Mouse (Mus musculus): ENCODE results near the gene Megf6.
A peak's percentile ranks its signal among the peaks of the same experiment; 100 is the strongest.

Gene Megf6

GRCm38 (mm10) chr4:154211459-154211858, 40.9 kb downstream of the Megf6 start:
- DNase-seq (ENCODE audit: low spot score in 2 of 2), result no peak

- peak; percentile 58 to 73 for DNase-seq (ENCODE audit: low spot score in 2 of 2)
These were observed 43.1 kb downstream of the Megf6 start for GRCm38 (mm10) chr4:154213586-154213985.

DNA sequence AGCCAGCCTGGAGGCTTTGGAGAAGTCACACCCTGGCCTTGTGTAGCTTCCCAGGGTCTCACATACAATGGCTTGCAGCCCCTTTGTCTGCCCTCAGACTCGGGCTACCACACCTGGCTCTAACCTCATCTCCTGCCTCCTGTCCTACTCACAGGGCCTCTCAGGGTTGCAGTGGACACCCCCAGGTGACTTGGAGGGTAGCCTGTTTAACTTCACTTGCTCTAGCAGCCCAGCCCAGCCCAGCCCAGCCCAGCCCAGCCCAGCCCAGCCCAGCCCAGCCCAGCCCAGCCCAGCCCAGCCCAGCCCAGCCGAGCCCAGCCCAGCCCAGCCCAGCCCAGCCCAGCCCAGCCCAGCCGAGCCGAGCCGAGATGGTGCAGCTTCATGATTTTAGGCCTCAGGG, 43.5 kb downstream of the Megf6 start:
- no peak for DNase-seq (ENCODE audit: low spot score in 2 of 2)

GRCm38 (mm10) chr4:154217711-154218350, 47.3 kb downstream of the Megf6 start:
- no peak for DNase-seq (ENCODE audit: low spot score in 2 of 2)

GRCm38 (mm10) chr4:154222773-154223172, 52.2 kb downstream of the Megf6 start:
- DNase-seq (ENCODE audit: low spot score in 2 of 2), result peak in 1 of 2 experiments; percentile 56

GRCm38 (mm10) chr4:154224267-154224969, 53.9 kb downstream of the Megf6 start:
- no peak for DNase-seq (ENCODE audit: low spot score in 2 of 2)

DNA sequence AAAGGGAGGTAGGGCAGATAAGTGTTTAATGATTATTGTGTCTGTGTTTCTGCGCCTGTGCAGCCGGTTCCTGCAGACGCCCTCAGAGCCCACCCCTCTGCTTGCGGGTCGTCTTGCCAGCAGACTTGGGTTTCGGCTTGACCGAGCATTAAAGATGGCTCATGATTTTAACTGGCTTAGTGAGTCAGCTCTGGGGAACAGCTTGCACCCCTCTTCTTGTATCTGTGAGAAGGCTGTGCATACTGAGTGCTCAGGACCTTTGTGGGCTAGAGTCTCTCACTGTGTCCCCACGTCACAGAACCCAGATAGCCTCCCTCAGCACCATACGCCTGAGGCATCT, 54.4 kb downstream of the Megf6 start:
- DNase-seq (ENCODE audit: low spot score in 2 of 2), result no peak

GRCm38 (mm10) chr4:154226678-154227077, 56.1 kb downstream of the Megf6 start:
- DNase-seq (ENCODE audit: low spot score in 2 of 2), result no peak

DNA sequence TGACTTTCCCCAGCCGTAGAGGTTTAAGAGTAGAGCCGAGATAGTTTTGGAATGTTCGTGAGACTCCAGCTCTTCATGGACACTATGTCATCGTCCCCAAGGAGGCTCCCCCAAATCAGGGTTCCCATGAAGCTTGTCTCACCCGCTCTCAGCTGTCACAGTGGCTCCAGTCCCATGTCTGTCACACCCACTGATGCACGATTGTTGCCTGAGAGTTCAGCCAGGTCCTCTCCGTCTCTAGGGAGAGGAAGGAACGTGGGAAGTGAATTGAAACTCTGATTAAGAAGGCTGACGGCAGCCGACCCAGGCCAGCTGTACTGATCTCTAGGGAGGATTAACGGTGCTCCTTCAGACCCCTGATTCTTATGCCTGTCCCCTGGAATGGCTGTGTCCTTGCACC, 57.8 kb downstream of the Megf6 start:
- DNase-seq (ENCODE audit: low spot score in 2 of 2), result peak; percentile 84 to 89

- DNase-seq (ENCODE audit: low spot score in 2 of 2), result no peak
These were observed 59.0 kb downstream of the Megf6 start for GRCm38 (mm10) chr4:154229569-154229968.

- no peak for DNase-seq (ENCODE audit: low spot score in 2 of 2)
These were observed 60.9 kb downstream of the Megf6 start for GRCm38 (mm10) chr4:154231380-154231779.

- DNase-seq (ENCODE audit: low spot score in 2 of 2), result peak; percentile 69 to 88
These were observed 61.8 kb downstream of the Megf6 start for GRCm38 (mm10) chr4:154232295-154232694.

GRCm38 (mm10) chr4:154236001-154236400, 65.5 kb downstream of the Megf6 start:
- DNase-seq (ENCODE audit: low spot score in 2 of 2), result no peak

- no peak for DNase-seq (ENCODE audit: low spot score in 2 of 2)
These were observed 66.4 kb downstream of the Megf6 start for GRCm38 (mm10) chr4:154236893-154237292.

- no peak for DNase-seq (ENCODE audit: low spot score in 2 of 2)
These were observed 66.8 kb downstream of the Megf6 start for GRCm38 (mm10) chr4:154237306-154237705.

GRCm38 (mm10) chr4:154239199-154239598, 68.7 kb downstream of the Megf6 start:
- DNase-seq (ENCODE audit: low spot score in 2 of 2), result no peak

- no peak for DNase-seq (ENCODE audit: low spot score in 2 of 2)
These were observed 70.1 kb downstream of the Megf6 start for GRCm38 (mm10) chr4:154240608-154241007.

GRCm38 (mm10) chr4:154245342-154245741, 74.8 kb downstream of the Megf6 start:
- no peak for DNase-seq (ENCODE audit: low spot score in 2 of 2)

DNA sequence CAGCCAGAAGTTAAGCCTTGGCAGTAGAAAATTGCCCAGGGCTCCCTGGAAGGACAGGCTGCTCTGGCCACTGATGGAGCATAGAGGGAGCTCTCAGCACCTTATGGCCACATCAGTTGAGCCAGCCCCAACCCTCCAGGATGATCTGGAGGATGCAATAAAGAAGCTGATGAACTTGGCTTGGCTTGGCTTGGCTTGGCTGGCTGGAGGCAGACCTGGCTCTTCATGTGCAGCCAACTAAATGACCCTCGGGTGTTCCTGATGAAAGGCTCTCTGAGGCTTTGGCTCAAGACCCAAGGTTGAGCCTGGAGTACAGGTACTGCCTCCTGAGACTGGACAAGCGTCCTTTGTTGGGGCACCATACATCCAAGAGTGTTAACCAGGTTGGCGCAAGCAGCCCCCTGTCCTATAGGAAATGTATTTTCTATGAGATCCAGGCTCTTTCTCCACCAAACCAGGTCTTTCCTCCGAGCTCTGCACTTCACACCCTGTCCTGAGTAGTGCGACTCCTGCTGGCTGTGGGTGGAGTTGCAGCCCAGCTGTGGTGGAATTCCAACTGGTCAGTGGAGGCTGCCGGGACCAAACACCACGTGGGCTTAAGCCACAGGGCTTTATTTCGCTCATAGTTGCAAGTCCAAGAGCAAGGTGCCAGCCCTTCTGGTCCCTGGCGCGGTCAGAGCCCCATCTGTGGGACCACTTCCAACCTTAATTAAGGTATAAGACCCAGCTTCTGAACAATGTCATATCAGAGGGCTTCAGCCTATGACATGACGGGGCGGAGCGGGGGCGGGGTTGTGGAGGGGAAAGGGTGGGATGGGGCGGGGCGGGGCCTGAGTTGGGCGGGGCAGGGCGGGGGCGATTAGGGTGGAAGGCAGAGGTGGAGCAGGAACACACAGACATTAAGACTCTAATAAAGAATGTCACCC, 75.8 kb downstream of the Megf6 start:
- peak; percentile 74 to 81 for DNase-seq (ENCODE audit: low spot score in 2 of 2)

DNA sequence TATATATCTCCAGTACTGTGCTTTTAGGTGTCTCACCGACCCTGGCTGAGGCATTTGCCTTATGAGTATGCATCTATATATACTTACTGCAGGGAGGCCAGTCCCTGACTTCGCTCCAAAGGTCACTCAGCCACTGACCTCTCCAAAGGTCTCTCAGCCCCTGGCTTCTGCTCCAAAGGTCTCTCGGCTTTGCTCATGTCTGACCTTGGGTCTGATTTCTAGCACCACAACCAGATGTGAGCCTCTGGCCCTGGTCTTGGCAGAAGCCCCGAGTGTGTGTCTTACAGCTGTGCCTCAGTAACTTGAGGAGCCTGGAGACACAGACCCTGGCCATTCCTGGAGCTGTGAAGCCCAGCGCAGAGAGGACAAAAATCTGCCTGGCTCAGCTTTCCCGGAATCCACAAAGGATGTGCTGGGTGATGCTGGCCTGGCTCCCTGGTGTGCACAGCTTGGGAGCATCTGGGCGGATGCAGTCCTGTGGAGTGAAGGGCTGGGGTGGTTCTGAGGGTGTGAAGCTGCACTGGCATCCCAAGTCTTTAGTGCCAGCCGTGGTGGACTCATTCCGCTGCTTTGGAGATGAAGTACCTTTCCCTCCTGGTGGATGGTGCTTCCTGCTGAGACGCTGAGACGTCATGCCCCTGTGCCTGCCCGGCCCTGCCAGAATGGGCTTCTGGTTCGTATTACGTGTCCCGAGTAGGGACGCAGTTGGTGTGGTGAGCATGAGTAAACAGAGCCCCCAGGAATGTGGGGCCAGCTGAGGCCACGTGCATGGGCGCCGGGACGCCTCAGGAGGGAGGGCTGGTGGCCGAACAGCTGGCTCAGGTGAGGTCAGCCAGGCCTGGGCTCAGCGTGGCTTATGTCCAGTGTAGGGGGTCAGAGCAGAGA, 76.9 kb downstream of the Megf6 start:
- no peak for DNase-seq (ENCODE audit: low spot score in 2 of 2)

GRCm38 (mm10) chr4:154248092-154248805, 77.7 kb downstream of the Megf6 start:
- no peak for DNase-seq (ENCODE audit: low spot score in 2 of 2)
